Mouse (Mus musculus): ENCODE results near the gene Lipm. TPM values are rescaled to one million over a fixed set of nuclear protein-coding genes. Genes with fewer than 3 reads are reported as not detected.

Lipm gene
- total RNA-seq, 2 experiments from 2014 or later, result not detected

DNA sequence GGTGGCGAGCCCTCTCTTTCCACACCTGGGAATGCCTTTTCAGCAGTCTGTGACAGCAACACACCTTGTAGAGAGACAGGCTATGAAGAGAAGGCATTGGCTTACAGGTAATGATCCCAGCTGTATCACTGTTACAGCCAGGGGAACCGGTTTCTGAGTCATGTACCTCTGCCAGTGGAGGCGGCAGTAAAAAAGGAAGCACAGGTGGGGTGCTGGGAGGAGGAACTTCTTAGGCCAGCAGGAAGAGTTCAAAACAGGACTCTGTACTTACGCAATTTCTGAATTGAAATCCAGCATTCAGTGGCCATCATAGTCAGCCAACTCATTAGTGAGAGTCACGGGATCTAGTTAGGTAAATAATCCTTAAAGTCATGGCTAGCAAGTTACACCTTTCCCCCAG lies 65.2 kb downstream of the Lipm start, which contains the start of gene Ankrd22:
TSS of gene Ankrd22 (minus strand) at position 163 of the 400 bp plus-strand sequence.
- DNase-seq, result no peak

DNA sequence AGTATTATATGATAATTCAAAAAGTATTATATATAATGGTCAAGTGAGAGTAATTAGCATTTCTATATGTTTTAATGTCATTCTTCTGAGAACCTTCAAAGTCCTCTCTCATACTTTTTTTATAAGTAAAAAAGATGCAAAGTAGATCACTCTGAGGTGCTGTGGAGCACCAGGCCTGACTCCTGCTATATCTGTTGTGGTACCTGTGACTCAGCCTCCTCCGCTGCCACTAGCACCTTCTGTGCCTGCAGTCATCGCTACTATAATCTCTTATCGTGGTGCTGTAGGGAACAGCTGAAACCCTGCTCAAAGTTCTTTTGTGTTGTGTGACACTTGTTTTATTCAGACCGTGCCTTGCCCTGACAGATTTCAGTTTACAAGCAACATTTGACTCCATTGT lies 65.7 kb downstream of the Lipm start:
- DNase-seq, result no peak

GRCm38 (mm10) chr19:34167896-34168661 lies 67.3 kb downstream of the Lipm start:
- no peak for DNase-seq

DNA sequence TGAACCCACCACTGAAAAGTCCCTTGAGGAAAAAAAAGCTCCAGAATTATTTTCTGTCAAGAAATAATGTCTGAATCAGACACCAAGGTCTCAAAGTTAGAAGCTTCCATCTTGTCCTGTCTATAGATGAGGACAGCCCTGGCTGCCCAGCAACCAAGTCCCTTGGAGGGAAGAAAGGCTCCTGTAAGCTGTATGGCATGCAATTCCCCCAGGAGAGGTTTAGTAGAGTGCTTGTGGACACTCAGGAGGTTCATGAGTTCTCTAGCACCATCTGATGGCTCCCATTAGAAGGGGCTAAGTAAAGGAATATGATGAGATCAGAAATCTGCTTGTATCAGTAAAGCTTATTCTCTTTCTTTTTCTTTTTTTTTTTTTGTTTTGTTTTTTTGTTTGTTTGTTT lies 68.4 kb downstream of the Lipm start:
- no peak for DNase-seq

GRCm38 (mm10) chr19:34171167-34171566 lies 70.4 kb downstream of the Lipm start:
- DNase-seq, result no peak

Small RNA genes lying within 50 kb of the gene (microRNA-seq; reads per million reads assigned to microRNA genes)
- not detected for gene Gm23334

Other genes with a start within 250 kb of the Lipm start
- gene Lipf, start 139.7 kb upstream of the Lipm start, total RNA-seq (2021), result not detected
- gene Lipk, start 92.6 kb upstream of the Lipm start, total RNA-seq (2021), result under 1 TPM; 0.13 to 0.40 TPM
- gene Lipn, start 33.6 kb upstream of the Lipm start, total RNA-seq (2021), result under 1 TPM in 1 of 2 experiments, not detected in 1; 0.59 TPM
- gene Ankrd22, start 65.1 kb downstream of the Lipm start, total RNA-seq (2021), result not detected
- 1 to 10 TPM; 4.3 to 5.6 TPM for gene Stambpl1, start 91.3 kb downstream of the Lipm start, total RNA-seq (2021)
- gene Acta2, start 154.7 kb downstream of the Lipm start, total RNA-seq (2021), result 10 to 100 TPM; 28.2 to 55.6 TPM
- gene Fas, start 189.7 kb downstream of the Lipm start, total RNA-seq (2021), result 10 to 100 TPM in 1 of 2 experiments, 1 to 10 TPM in 1; 9.0 to 15.0 TPM